Mouse (Mus musculus): ENCODE results near the gene Acsf3. TPM values are rescaled to one million over a fixed set of nuclear protein-coding genes. Genes with fewer than 3 reads are reported as not detected.

Acsf3 gene
- polyA plus RNA-seq, 1 experiment: 9.7 TPM

- Histone ChIP-seq H3K4me3 (ENCODE audit: low read depth, low read length) (no peak overlapping the region), H3K4me1 (ENCODE audit: control insufficient read depth, insufficient read depth, low read length) (no peaks in the 10 kb centered on the region), H3K27me3 (ENCODE audit: control insufficient read depth, insufficient read depth, low read length, poor library complexity, severe bottlenecking) (no peaks in the 10 kb centered on the region), H3K9me3 (replicated peaks; ENCODE audit: control insufficient read depth, insufficient read depth, low read length, poor library complexity, severe bottlenecking) (no peaks in the 10 kb centered on the region), H3K27ac (ENCODE audit: insufficient read depth, low read length) (no peak overlapping the region), H3K36me3 (ENCODE audit: control insufficient read depth, insufficient read depth, low read length, poor library complexity, severe bottlenecking) (no peaks in the 10 kb centered on the region), H3K9ac (ENCODE audit: low read depth, poor library complexity, severe bottlenecking) (no peak overlapping the region)
- TF ChIP-seq EP300 (IDR thresholded peaks at IDR 0.05; ENCODE audit: insufficient read depth, low read depth, low read length) (no peak), POLR2A (IDR thresholded peaks at IDR 0.05; ENCODE audit: insufficient read depth, low read length) (no peak), CTCF (IDR thresholded peaks at IDR 0.05; ENCODE audit: low read depth, low read length) (no peak)
Observed at GRCm38 (mm10) chr8:122793375-122794174, 18.3 kb downstream of the Acsf3 start.

GRCm38 (mm10) chr8:122794175-122794454, 18.8 kb downstream of the Acsf3 start:
- no peaks in the 10 kb centered on the region for H3K27me3 ChIP-seq (ENCODE audit: control insufficient read depth, insufficient read depth, low read length, poor library complexity, severe bottlenecking)
- no peak overlapping the region for H3K27ac ChIP-seq (ENCODE audit: insufficient read depth, low read length)
- no peaks in the 10 kb centered on the region for H3K9me3 ChIP-seq (replicated peaks; ENCODE audit: control insufficient read depth, insufficient read depth, low read length, poor library complexity, severe bottlenecking)
- no peak for TF ChIP-seq EP300 (IDR thresholded peaks at IDR 0.05; ENCODE audit: insufficient read depth, low read depth, low read length)
- TF ChIP-seq POLR2A (IDR thresholded peaks at IDR 0.05; ENCODE audit: insufficient read depth, low read length): no peak
- TF ChIP-seq CTCF (IDR thresholded peaks at IDR 0.05; ENCODE audit: low read depth, low read length): no peak
- H3K9ac ChIP-seq (ENCODE audit: low read depth, poor library complexity, severe bottlenecking): no peak overlapping the region
- no peaks in the 10 kb centered on the region for H3K4me1 ChIP-seq (ENCODE audit: control insufficient read depth, insufficient read depth, low read length)
- H3K4me3 ChIP-seq (ENCODE audit: low read depth, low read length): no peak overlapping the region
- no peaks in the 10 kb centered on the region for H3K36me3 ChIP-seq (ENCODE audit: control insufficient read depth, insufficient read depth, low read length, poor library complexity, severe bottlenecking)

GRCm38 (mm10) chr8:122803906-122804761, 28.8 kb downstream of the Acsf3 start:
- Histone ChIP-seq H3K4me3 (ENCODE audit: low read depth, low read length) (no peak overlapping the region), H3K36me3 (ENCODE audit: control insufficient read depth, insufficient read depth, low read length, poor library complexity, severe bottlenecking) (no peaks in the 10 kb centered on the region), H3K9ac (ENCODE audit: low read depth, poor library complexity, severe bottlenecking) (no peak overlapping the region), H3K27ac (ENCODE audit: insufficient read depth, low read length) (no peak overlapping the region), H3K9me3 (replicated peaks; ENCODE audit: control insufficient read depth, insufficient read depth, low read length, poor library complexity, severe bottlenecking) (no peaks in the 10 kb centered on the region), H3K27me3 (ENCODE audit: control insufficient read depth, insufficient read depth, low read length, poor library complexity, severe bottlenecking) (no peaks in the 10 kb centered on the region), H3K4me1 (ENCODE audit: control insufficient read depth, insufficient read depth, low read length) (no peaks in the 10 kb centered on the region)
- TF ChIP-seq CTCF (IDR thresholded peaks at IDR 0.05; ENCODE audit: low read depth, low read length) (no peak), POLR2A (IDR thresholded peaks at IDR 0.05; ENCODE audit: insufficient read depth, low read length) (no peak), EP300 (IDR thresholded peaks at IDR 0.05; ENCODE audit: insufficient read depth, low read depth, low read length) (no peak)

- H3K9ac ChIP-seq (ENCODE audit: low read depth, poor library complexity, severe bottlenecking): no peak overlapping the region
- H3K9me3 ChIP-seq (replicated peaks; ENCODE audit: control insufficient read depth, insufficient read depth, low read length, poor library complexity, severe bottlenecking): no peaks in the 10 kb centered on the region
- no peaks in the 10 kb centered on the region for H3K27me3 ChIP-seq (ENCODE audit: control insufficient read depth, insufficient read depth, low read length, poor library complexity, severe bottlenecking)
Observed at GRCm38 (mm10) chr8:122805349-122805748, 30.1 kb downstream of the Acsf3 start.

GRCm38 (mm10) chr8:122806956-122807538, 31.8 kb downstream of the Acsf3 start:
- TF ChIP-seq POLR2A (IDR thresholded peaks at IDR 0.05; ENCODE audit: insufficient read depth, low read length) (no peak), CTCF (IDR thresholded peaks at IDR 0.05; ENCODE audit: low read depth, low read length) (no peak), EP300 (IDR thresholded peaks at IDR 0.05; ENCODE audit: insufficient read depth, low read depth, low read length) (no peak)
- no peak overlapping the region for H3K4me3 ChIP-seq (ENCODE audit: low read depth, low read length)
- H3K9me3 ChIP-seq (replicated peaks; ENCODE audit: control insufficient read depth, insufficient read depth, low read length, poor library complexity, severe bottlenecking): no peaks in the 10 kb centered on the region
- H3K27ac ChIP-seq (ENCODE audit: insufficient read depth, low read length): no peak overlapping the region
- H3K36me3 ChIP-seq (ENCODE audit: control insufficient read depth, insufficient read depth, low read length, poor library complexity, severe bottlenecking): no peaks in the 10 kb centered on the region
- H3K27me3 ChIP-seq (ENCODE audit: control insufficient read depth, insufficient read depth, low read length, poor library complexity, severe bottlenecking): no peaks in the 10 kb centered on the region
- H3K9ac ChIP-seq (ENCODE audit: low read depth, poor library complexity, severe bottlenecking): no peak overlapping the region
- no peaks in the 10 kb centered on the region for H3K4me1 ChIP-seq (ENCODE audit: control insufficient read depth, insufficient read depth, low read length)

More at GRCm38 (mm10) chr8:122805349-122805748, 30.1 kb downstream of the Acsf3 start:
- no peak overlapping the region for H3K4me3 ChIP-seq (ENCODE audit: low read depth, low read length)
- no peak overlapping the region for H3K27ac ChIP-seq (ENCODE audit: insufficient read depth, low read length)
- TF ChIP-seq POLR2A (IDR thresholded peaks at IDR 0.05; ENCODE audit: insufficient read depth, low read length) (no peak), EP300 (IDR thresholded peaks at IDR 0.05; ENCODE audit: insufficient read depth, low read depth, low read length) (no peak), CTCF (IDR thresholded peaks at IDR 0.05; ENCODE audit: low read depth, low read length) (no peak)
- no peaks in the 10 kb centered on the region for H3K4me1 ChIP-seq (ENCODE audit: control insufficient read depth, insufficient read depth, low read length)
- H3K36me3 ChIP-seq (ENCODE audit: control insufficient read depth, insufficient read depth, low read length, poor library complexity, severe bottlenecking): no peaks in the 10 kb centered on the region

Measured in ES-Bruce4 (cell line).